Mouse (Mus musculus): ENCODE results near the gene Gm44579. TPM values are rescaled to one million over a fixed set of nuclear protein-coding genes. Genes with fewer than 3 reads are reported as not detected.

Gene Gm44579
- not detected for total RNA-seq (2023)

DNA sequence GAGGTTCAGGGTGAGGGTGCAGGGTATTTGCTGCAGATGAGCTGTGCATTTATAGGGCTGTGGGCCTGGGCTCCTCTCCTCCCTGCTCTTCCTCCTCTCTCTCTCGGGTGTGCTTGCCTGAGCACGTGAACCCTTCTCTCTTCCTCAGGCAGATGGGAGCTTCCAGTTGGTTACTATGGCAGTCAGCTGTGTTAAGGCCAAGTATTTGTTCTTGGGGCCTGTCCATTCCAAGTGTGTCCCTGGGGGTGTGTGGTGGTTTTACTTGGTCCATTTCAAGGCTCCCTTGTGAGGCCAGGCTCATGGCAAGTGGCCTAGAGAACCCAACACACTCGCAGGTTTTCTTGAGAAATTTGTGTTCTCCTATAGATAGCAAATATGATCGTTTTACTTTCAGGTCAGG is at the start of gene Gm44579, which contains the start of gene Olfr287:
Gene Gm44579, minus strand, starts transcription at position 101 of the 400 bp plus-strand sequence.
Gene Olfr287, minus strand, starts transcription at position 180 of the 400 bp plus-strand sequence.

GRCm38 (mm10) chr15:98257193-98257592 is 36.4 kb upstream of the Gm44579 start, which contains the start of gene H1fnt:
Gene H1fnt, minus strand, starts transcription at chr15:98257293.

DNA sequence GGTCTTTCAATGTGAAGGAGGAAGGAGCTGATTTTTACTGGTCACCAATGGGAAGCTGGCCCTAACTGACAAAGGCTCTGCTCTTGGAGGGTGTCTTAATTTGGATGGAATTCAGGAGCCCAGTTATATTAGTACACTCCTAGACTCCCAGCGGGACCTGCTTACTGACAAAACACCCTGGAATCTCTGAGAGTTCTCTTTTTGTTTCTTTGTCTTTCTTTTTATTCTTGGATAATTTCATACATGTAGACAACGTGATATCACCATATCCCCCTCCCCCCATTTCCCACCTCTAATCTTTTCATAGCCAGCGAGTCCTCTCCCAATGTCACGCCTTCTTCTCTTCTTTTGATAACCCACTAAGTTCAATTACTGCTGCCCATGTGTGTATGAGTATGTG is 13.6 kb upstream of the Gm44579 start, which contains the start of gene Olfr286:
Gene Olfr286, minus strand, starts transcription at position 101 of the 400 bp plus-strand sequence.

GRCm38 (mm10) chr15:98195442-98195841 is 25.3 kb downstream of the Gm44579 start, which contains the start of gene Olfr288:
Gene Olfr288, minus strand, starts transcription at chr15:98195542.

DNA sequence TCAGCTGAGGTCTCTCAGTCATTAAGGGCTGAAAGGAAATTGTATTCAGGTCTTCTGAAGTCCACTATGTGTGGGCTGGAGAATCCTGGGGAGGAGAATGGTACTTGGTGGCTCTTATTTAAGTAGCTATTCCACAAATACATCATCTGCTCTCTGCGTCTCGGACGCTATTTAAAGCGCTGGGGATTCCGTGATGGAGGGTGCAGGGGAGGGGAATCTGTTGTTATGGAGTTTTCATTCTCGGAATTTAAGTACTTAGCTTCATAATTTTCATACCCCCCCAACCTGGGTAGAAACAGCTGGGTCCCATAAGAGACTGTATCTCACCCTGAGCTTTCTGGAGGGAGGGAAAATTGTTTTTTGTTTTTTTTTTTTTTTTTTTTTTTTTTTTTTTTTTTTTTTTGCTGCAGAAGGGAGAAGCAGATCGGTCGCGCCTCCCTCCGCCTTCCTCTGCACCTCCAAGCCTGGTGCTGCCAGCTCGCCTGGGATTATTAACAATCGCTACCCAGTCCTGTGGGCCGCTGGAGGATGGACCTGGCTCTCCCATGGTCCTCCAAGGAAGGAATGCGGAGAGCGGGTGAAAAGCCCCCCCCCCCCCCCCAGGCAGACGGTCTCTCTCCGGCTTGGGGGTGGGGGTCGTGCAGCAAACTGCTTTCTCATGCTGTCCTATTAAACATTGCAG is 53.7 kb downstream of the Gm44579 start, which contains the start of gene Ccdc184:
Gene Ccdc184, plus strand, starts transcription at position 196 of the 682 bp plus-strand sequence.

GRCm38 (mm10) chr15:98165525-98165924 is 55.3 kb downstream of the Gm44579 start, which contains the start of gene Asb8:
Gene Asb8, minus strand, starts transcription at chr15:98165625.

Other genes with a start within 250 kb of the Gm44579 start
- not detected for gene Col2a1, start 216.3 kb downstream of the Gm44579 start, total RNA-seq (2023)
- 8.7 TPM for gene Pfkm, start 128.4 kb downstream of the Gm44579 start, total RNA-seq (2023)
- 51.6 TPM for gene Senp1, start 127.2 kb downstream of the Gm44579 start, total RNA-seq (2023)
- 14.3 TPM for gene Asb8, start 55.4 kb downstream of the Gm44579 start, total RNA-seq (2023)
- not detected for gene Ccdc184, start 53.8 kb downstream of the Gm44579 start, total RNA-seq (2023)
- gene Olfr288, start 25.4 kb downstream of the Gm44579 start, total RNA-seq (2023) = not detected
- gene Olfr287, start 79 bp upstream of the Gm44579 start, total RNA-seq (2023) = not detected
- not detected for gene Olfr286, start 13.5 kb upstream of the Gm44579 start, total RNA-seq (2023)
- not detected for gene H1fnt, start 36.3 kb upstream of the Gm44579 start, total RNA-seq (2023)
- gene Zfp641, start 75.2 kb upstream of the Gm44579 start, total RNA-seq (2023) = not detected
- not detected for gene Olfr285, start 96.4 kb upstream of the Gm44579 start, total RNA-seq (2023)
- not detected for gene Olfr284, start 120.0 kb upstream of the Gm44579 start, total RNA-seq (2023)
- gene Olfr283, start 160.0 kb upstream of the Gm44579 start, total RNA-seq (2023) = not detected
- gene Olfr282, start 210.2 kb upstream of the Gm44579 start, total RNA-seq (2023) = not detected
- gene Olfr281, start 231.6 kb upstream of the Gm44579 start, total RNA-seq (2023) = not detected
- gene OR5BS1P, start 248.9 kb upstream of the Gm44579 start, total RNA-seq (2023) = not detected

All from CD4-positive naive resting alpha-beta T cell, adult 76 days (primary cell).